In the genomic region with DNA sequence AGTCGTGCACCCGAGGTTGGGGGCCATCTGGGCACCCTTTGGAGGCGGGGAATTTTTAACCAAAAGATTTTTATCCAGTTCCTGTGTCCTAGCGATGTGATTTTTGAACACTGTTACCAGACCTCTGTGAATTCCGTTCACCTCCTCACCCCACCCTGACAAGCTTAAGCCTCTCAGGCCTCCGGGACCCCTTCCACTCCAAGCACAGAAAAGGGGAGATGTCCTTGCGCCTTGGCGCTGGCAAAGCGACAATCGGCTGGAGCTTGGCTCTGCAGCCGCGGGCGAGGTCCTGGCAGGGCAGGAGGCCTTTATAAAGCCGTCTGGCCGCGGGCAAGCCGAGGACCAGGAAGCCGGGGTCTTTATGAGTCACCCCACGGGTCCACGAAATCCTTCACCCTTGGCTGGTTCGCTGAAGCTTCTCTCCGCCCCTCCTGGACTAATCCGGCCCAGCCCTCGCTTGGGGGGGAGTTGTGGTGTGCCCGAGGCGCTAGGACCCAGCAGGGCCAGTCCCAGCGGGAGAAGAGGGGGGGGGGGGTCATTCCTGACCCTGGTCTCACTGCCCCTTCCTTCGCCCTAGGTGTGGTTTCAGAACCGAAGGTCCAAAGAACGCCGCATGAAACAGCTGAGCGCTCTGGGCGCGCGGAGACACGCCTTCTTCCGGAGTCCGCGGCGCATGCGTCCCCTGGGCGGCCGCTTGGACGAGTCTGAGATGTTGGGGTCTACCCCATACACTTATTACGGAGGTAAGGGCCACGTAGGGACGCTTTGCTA, we compare ENCODE assay signal across 8 mouse cellular contexts. TPM values are rescaled to one million over a fixed set of nuclear protein-coding genes. Genes with fewer than 3 reads are reported as not detected.
DNase-seq lines count a peak whose midpoint lies in the region; ATAC-seq and TF ChIP-seq lines count a peak whose summit lies in the region.

No protein-coding gene starts in this region.

- H3K36me3 ChIP-seq in lung, embryonic 15.5 days = no peaks in the 10 kb centered on the region
- no peaks in the 10 kb centered on the region for H3K36me3 ChIP-seq in forebrain, embryonic 14.5 days (ENCODE audit: control insufficient read depth, insufficient read depth, low read length)
- H3K36me3 ChIP-seq in limb, embryonic 14.5 days (ENCODE audit: control insufficient read depth, insufficient read depth, low read length) = no peaks in the 10 kb centered on the region
- no peaks in the 10 kb centered on the region for H3K36me3 ChIP-seq in stomach, embryonic 15.5 days

- peaks cover 30% of the 10 kb centered on the region for H3K4me1 ChIP-seq in lung, embryonic 15.5 days
- peaks cover 22% of the 10 kb centered on the region for H3K4me1 ChIP-seq in forebrain, embryonic 14.5 days (ENCODE audit: control insufficient read depth, insufficient read depth, low read length)
- H3K4me1 ChIP-seq in limb, embryonic 14.5 days (ENCODE audit: control insufficient read depth, insufficient read depth, low read length) = peaks cover 7% of the 10 kb centered on the region
- H3K4me1 ChIP-seq in stomach, embryonic 15.5 days = peaks cover 21% of the 10 kb centered on the region

- peak overlapping the region; percentile 63 for H3K4me2 ChIP-seq in lung, embryonic 15.5 days
- peak overlapping the region; percentile 58 for H3K4me2 ChIP-seq in forebrain, embryonic 14.5 days (ENCODE audit: low read length)
- H3K4me2 ChIP-seq in limb, embryonic 14.5 days (replicated peaks; ENCODE audit: low read depth, low read length, severe bottlenecking) = peak overlapping the region; percentile 47
- H3K4me2 ChIP-seq in stomach, embryonic 15.5 days = peak overlapping the region; percentile 70

- H3K9me3 ChIP-seq in lung, embryonic 15.5 days = no peaks in the 10 kb centered on the region
- H3K9me3 ChIP-seq in forebrain, embryonic 14.5 days (replicated peaks; ENCODE audit: control insufficient read depth, low read length) = no peaks in the 10 kb centered on the region
- H3K9me3 ChIP-seq in limb, embryonic 14.5 days (ENCODE audit: control insufficient read depth, low read length) = no peaks in the 10 kb centered on the region
- no peaks in the 10 kb centered on the region for H3K9me3 ChIP-seq in stomach, embryonic 15.5 days

- TF ChIP-seq POLR2A in limb, embryonic 14.5 days (IDR thresholded peaks at IDR 0.05; ENCODE audit: borderline replicate concordance, extremely low read depth, insufficient read depth, insufficient read length) = no peak

- H3K27ac ChIP-seq in lung, embryonic 15.5 days = no peak overlapping the region
- peak overlapping the region; percentile 60; the same call in 1 of the 2 replicates for H3K27ac ChIP-seq in forebrain, embryonic 14.5 days (ENCODE audit: low read depth, low read length)
- H3K27ac ChIP-seq in limb, embryonic 14.5 days (replicated peaks; ENCODE audit: low read depth, low read length) = no peak overlapping the region
- no peak overlapping the region for H3K27ac ChIP-seq in stomach, embryonic 15.5 days

- ATAC-seq in lung, embryonic 15.5 days (ENCODE audit: borderline replicate concordance, extremely low read depth, low FRiP score, low TSS enrichment) = no peak
- ATAC-seq in forebrain, embryonic 14.5 days = no peak
- ATAC-seq in limb, embryonic 14.5 days (ENCODE audit: low FRiP score, low read depth) = no peak
- ATAC-seq in stomach, embryonic 15.5 days (ENCODE audit: insufficient read depth, low FRiP score, low read depth) = no peak

- under 1% methylated on average over 44 of the region's 47 CpGs for WGBS in lung, embryonic 15.5 days
- under 1% methylated on average over 46 of the region's 47 CpGs for WGBS in forebrain, embryonic 14.5 days
- WGBS in limb, embryonic 14.5 days = under 1% methylated on average over 44 of the region's 47 CpGs
- WGBS in stomach, embryonic 15.5 days = 1% methylated on average over 47 of the region's 47 CpGs

- peaks cover 100% of the 10 kb centered on the region for H3K27me3 ChIP-seq in lung, embryonic 15.5 days
- peaks cover 87% of the 10 kb centered on the region for H3K27me3 ChIP-seq in forebrain, embryonic 14.5 days (replicated peaks; ENCODE audit: control insufficient read depth, insufficient read depth, low read length)
- peaks cover 99% of the 10 kb centered on the region for H3K27me3 ChIP-seq in limb, embryonic 14.5 days (ENCODE audit: control insufficient read depth, insufficient read depth, low read length)
- peaks cover 96% of the 10 kb centered on the region for H3K27me3 ChIP-seq in stomach, embryonic 15.5 days (replicated peaks)

- H3K4me3 ChIP-seq in lung, embryonic 15.5 days = peak overlapping the region; percentile 38
- peak overlapping the region; percentile 38 for H3K4me3 ChIP-seq in forebrain, embryonic 14.5 days (ENCODE audit: low read depth, low read length)
- H3K4me3 ChIP-seq in limb, embryonic 14.5 days (replicated peaks; ENCODE audit: low read length) = peak overlapping the region; percentile 34
- peak overlapping the region; percentile 41 for H3K4me3 ChIP-seq in stomach, embryonic 15.5 days (replicated peaks)

- no peak overlapping the region for H3K9ac ChIP-seq in lung, embryonic 15.5 days
- peak overlapping the region; percentile 54 for H3K9ac ChIP-seq in forebrain, embryonic 14.5 days (ENCODE audit: low read length)
- H3K9ac ChIP-seq in limb, embryonic 14.5 days (ENCODE audit: low read depth, low read length, severe bottlenecking) = 0 out of 2 replicates have a peak overlapping the region, but pooled peaks have one; percentile 16
- H3K9ac ChIP-seq in stomach, embryonic 15.5 days = no peak overlapping the region

- DNase-seq in lung, postnatal 14 days = no peak
- no peak for DNase-seq in forebrain, embryonic 14.5 days (ENCODE audit: low spot score)
- no peak for DNase-seq in limb, embryonic 14.5 days (ENCODE audit: low spot score)
- no peak for DNase-seq in gastrocnemius, postnatal 10 days
- DNase-seq in B cell, adult 2 months = no peak
- no peak for DNase-seq in lung, postnatal 4 days

RNA-seq across cellular contexts. Expression of a gene that starts 4.4 kb away (rescaled TPM):
- polyA plus RNA-seq in lung, embryonic 15.5 days (2015; fragmentation: Nextera tagmentation; extraction: Ambion mirVana) = 0.05 TPM in 1 of 2 replicates, not detected in the other
- polyA plus RNA-seq in forebrain, embryonic 14.5 days (2014; fragmentation: Nextera tagmentation; extraction: Ambion mirVana) = 3.5 and 5.1 TPM in 2 replicates
- 0.05 TPM in 1 of 2 replicates, not detected in the other for polyA plus RNA-seq in limb, embryonic 14.5 days (2012; rRNA removed)
- not detected in 2 replicates for polyA plus RNA-seq in limb, embryonic 14.5 days (2014; fragmentation: Nextera tagmentation; extraction: Ambion mirVana)
- polyA plus RNA-seq in stomach, embryonic 15.5 days (2015; fragmentation: Nextera tagmentation; extraction: Ambion mirVana) = 0.14 and 0.17 TPM in 2 replicates
- not detected for total RNA-seq in gastrocnemius, postnatal 10 days (2021)

RNA-seq across cellular contexts. Expression of a gene that starts 36.7 kb away (rescaled TPM):
- polyA plus RNA-seq in lung, embryonic 15.5 days (2015; fragmentation: Nextera tagmentation; extraction: Ambion mirVana) = 7.3 and 7.6 TPM in 2 replicates
- polyA plus RNA-seq in forebrain, embryonic 14.5 days (2014; fragmentation: Nextera tagmentation; extraction: Ambion mirVana) = 2.2 and 3.2 TPM in 2 replicates
- polyA plus RNA-seq in limb, embryonic 14.5 days (2012; rRNA removed) = 1.2 and 1.3 TPM in 2 replicates
- polyA plus RNA-seq in limb, embryonic 14.5 days (2014; fragmentation: Nextera tagmentation; extraction: Ambion mirVana) = 0.61 and 1.2 TPM in 2 replicates
- 15.9 and 19.4 TPM in 2 replicates for polyA plus RNA-seq in stomach, embryonic 15.5 days (2015; fragmentation: Nextera tagmentation; extraction: Ambion mirVana)
- total RNA-seq in gastrocnemius, postnatal 10 days (2021) = 1 to 10 TPM in 1 of 2 experiments, under 1 TPM in 1; 0.26 to 1.2 TPM

RNA-seq across cellular contexts. Expression of a gene that starts 40.4 kb away (rescaled TPM):
- not detected in 2 replicates for polyA plus RNA-seq in lung, embryonic 15.5 days (2015; fragmentation: Nextera tagmentation; extraction: Ambion mirVana)
- polyA plus RNA-seq in forebrain, embryonic 14.5 days (2014; fragmentation: Nextera tagmentation; extraction: Ambion mirVana) = not detected in 2 replicates
- polyA plus RNA-seq in limb, embryonic 14.5 days (2012; rRNA removed) = 0.10 and 0.36 TPM in 2 replicates
- not detected in 2 replicates for polyA plus RNA-seq in limb, embryonic 14.5 days (2014; fragmentation: Nextera tagmentation; extraction: Ambion mirVana)
- polyA plus RNA-seq in stomach, embryonic 15.5 days (2015; fragmentation: Nextera tagmentation; extraction: Ambion mirVana) = 0.36 and 0.52 TPM in 2 replicates
- not detected for total RNA-seq in gastrocnemius, postnatal 10 days (2021)

Comparison
In these comparisons a context has a peak if more than half of its experiments do, and no peak if none do; other contexts are left out.
1. H3K9ac ChIP-seq: peak in forebrain, embryonic 14.5 days (single experiment) and limb, embryonic 14.5 days (single experiment); none in lung, embryonic 15.5 days (single experiment) and stomach, embryonic 15.5 days (single experiment).
2. Peak in every context shown above with its lines, with median percentiles within 50 percentile points of each other: H3K4me2 ChIP-seq and H3K4me3 ChIP-seq.